Mouse (Mus musculus) CH12.LX (cell line): ENCODE data around the gene Spa17.

Source experiments
- CHD2 ChIP-seq: IDR thresholded peaks from 2 replicates; pipeline ENCODE4 v1.6.1; 2011; ENCODE audit warnings: low read length, improper control_type of control experiment
- CTCF ChIP-seq, 2 experiments: IDR thresholded peaks in 1 of 2; conservative IDR thresholded peaks in 1 of 2; 2 replicates each; pipeline ENCODE4 v1.5.1; 2011 to 2012; ENCODE audit warnings: low read depth in 2 of 2, low read length in 2 of 2, improper control_type of control experiment in 1 of 2, inconsistent platforms in 1 of 2, mild to moderate bottlenecking in 1 of 2, moderate library complexity in 1 of 2
- ELF1 ChIP-seq: IDR thresholded peaks from 2 replicates; pipeline ENCODE4 v1.6.1; 2014; ENCODE audit warnings: low read depth, mild to moderate bottlenecking, inconsistent platforms, low read length, improper control_type of control experiment
- HCFC1 ChIP-seq: IDR thresholded peaks from 2 replicates; pipeline ENCODE4 v1.6.1; 2012; ENCODE audit warnings: low read depth, mild to moderate bottlenecking, inconsistent platforms, low read length, improper control_type of control experiment
- KAT2A ChIP-seq: IDR thresholded peaks from 2 replicates; pipeline ENCODE4 v1.6.1; 2012; ENCODE audit warnings: low read length, improper control_type of control experiment, inconsistent platforms; ENCODE audit not compliant: insufficient replicate concordance
- MEF2A ChIP-seq: IDR thresholded peaks from 2 replicates; pipeline ENCODE4 v1.6.1; 2014; ENCODE audit warnings: low read depth, mild to moderate bottlenecking, inconsistent platforms, low read length, improper control_type of control experiment, borderline replicate concordance
- MYC ChIP-seq: IDR thresholded peaks from 2 replicates; pipeline ENCODE4 v1.6.1; 2011; ENCODE audit warnings: low read depth, mild to moderate bottlenecking, improper control_type of control experiment, low read length
- PAX5 ChIP-seq: IDR thresholded peaks from 2 replicates; pipeline ENCODE4 v1.6.1; 2012; ENCODE audit warnings: low read length, inconsistent platforms, mixed read lengths
- POLR2A ChIP-seq: IDR thresholded peaks from 2 replicates; pipeline ENCODE4 v1.6.1; 2011; ENCODE audit warnings: low read depth, mild to moderate bottlenecking, improper control_type of control experiment, low read length
- SIN3A ChIP-seq: IDR thresholded peaks from 2 replicates; pipeline ENCODE4 v1.6.1; 2012; ENCODE audit warnings: low read length, improper control_type of control experiment, inconsistent platforms
- SMC3 ChIP-seq: IDR thresholded peaks from 2 replicates; pipeline ENCODE4 v1.6.1; 2011; ENCODE audit warnings: low read depth, low read length, improper control_type of control experiment
- ZKSCAN1 ChIP-seq: IDR thresholded peaks from 2 replicates; pipeline ENCODE4 v1.6.1; 2012; ENCODE audit warnings: low read depth, inconsistent platforms, low read length, improper control_type of control experiment, borderline replicate concordance

GRCm38 (mm10) chr9:37568605-37569214 is 44.8 kb downstream of the Spa17 start:
- TF ChIP-seq CTCF (conservative IDR thresholded peaks at IDR 0.05 in 1 of 2, IDR thresholded peaks at IDR 0.05 in 1 of 2; ENCODE audit: low read depth in 2 of 2, low read length in 2 of 2) (no peak), POLR2A (no peak), MEF2A (no peak), SIN3A (no peak), PAX5 (no peak), ZKSCAN1 (no peak), SMC3 (no peak), MYC (no peak), CHD2 (no peak), ELF1 (no peak), HCFC1 (no peak), KAT2A (no peak)
